Mouse (Mus musculus) lung, postnatal 4 days (tissue): ENCODE results near the gene Csk.

Source experiments
- DNase-seq, 2 experiments: peaks; one replicate each; pipeline ENCODE4 v3.0.0; 2021

Gene Csk

GRCm38 (mm10) chr9:57637272-57637671, 16.2 kb downstream of the Csk start:
- no peak for DNase-seq

- no peak for DNase-seq
Measured at GRCm38 (mm10) chr9:57633481-57634024, 19.9 kb downstream of the Csk start.

- peak; percentile 80 to 90 for DNase-seq
Measured at GRCm38 (mm10) chr9:57629118-57629874, 24.1 kb downstream of the Csk start.

- DNase-seq, result no peak
Measured at GRCm38 (mm10) chr9:57628717-57629116, 24.7 kb downstream of the Csk start.

GRCm38 (mm10) chr9:57627892-57628291, 25.5 kb downstream of the Csk start:
- no peak for DNase-seq

GRCm38 (mm10) chr9:57627191-57627590, 26.2 kb downstream of the Csk start:
- no peak for DNase-seq

GRCm38 (mm10) chr9:57625674-57626500, 27.5 kb downstream of the Csk start:
- no peak for DNase-seq

- DNase-seq, result no peak
Measured at GRCm38 (mm10) chr9:57624295-57624694, 29.1 kb downstream of the Csk start.

GRCm38 (mm10) chr9:57620674-57621073, 32.8 kb downstream of the Csk start, which contains the start of gene Lman1l:
TSS of gene Lman1l (minus strand) at chr9:57620774.
- no peak for DNase-seq

- DNase-seq, result no peak
Measured at GRCm38 (mm10) chr9:57618854-57619253, 34.6 kb downstream of the Csk start.

GRCm38 (mm10) chr9:57617556-57618169, 35.8 kb downstream of the Csk start:
- no peak for DNase-seq

- DNase-seq, result no peak
Measured at GRCm38 (mm10) chr9:57614786-57615185, 38.6 kb downstream of the Csk start.

GRCm38 (mm10) chr9:57613975-57614374, 39.5 kb downstream of the Csk start:
- DNase-seq, result no peak

- no peak for DNase-seq
Measured at GRCm38 (mm10) chr9:57612587-57612986, 40.8 kb downstream of the Csk start.

- no peak for DNase-seq
Measured at GRCm38 (mm10) chr9:57610359-57610826, 43.0 kb downstream of the Csk start.

- DNase-seq, result no peak
Measured at GRCm38 (mm10) chr9:57609803-57610202, 43.6 kb downstream of the Csk start.

- peak; percentile 67 to 68 for DNase-seq
Measured at GRCm38 (mm10) chr9:57606139-57606851, 47.1 kb downstream of the Csk start, which contains the start of gene Cplx3. TSS of gene Cplx3 (minus strand) at chr9:57606281.

- DNase-seq, result no peak
Measured at GRCm38 (mm10) chr9:57605503-57605902, 47.9 kb downstream of the Csk start.

- DNase-seq, result no peak
Measured at GRCm38 (mm10) chr9:57604875-57605274, 48.6 kb downstream of the Csk start.

GRCm38 (mm10) chr9:57602098-57602497, 51.3 kb downstream of the Csk start:
- no peak for DNase-seq

- peak in 1 of 2 experiments; percentile 49 for DNase-seq
Measured at GRCm38 (mm10) chr9:57601353-57601706, 52.1 kb downstream of the Csk start.

- DNase-seq, result peak; percentile 39 to 63
Measured at GRCm38 (mm10) chr9:57600620-57601352, 52.6 kb downstream of the Csk start.
